Mouse (Mus musculus): Measurements from ENCODE around the gene Ppig. TPM values are rescaled to one million over a fixed set of nuclear protein-coding genes. Genes with fewer than 3 reads are reported as not detected.

The Ppig gene
- total RNA-seq, 2 experiments from 2014 or later = 66.3 to 66.9 TPM

- DNase-seq (ENCODE audit: low spot score in 2 of 2) = no peak
Observed at GRCm38 (mm10) chr2:69760980-69761379, 38.6 kb downstream of the Ppig start.

GRCm38 (mm10) chr2:69763340-69763739, 41.0 kb downstream of the Ppig start:
- DNase-seq (ENCODE audit: low spot score in 2 of 2) = no peak

- no peak for DNase-seq (ENCODE audit: low spot score in 2 of 2)
Observed at GRCm38 (mm10) chr2:69764716-69765115, 42.4 kb downstream of the Ppig start.

GRCm38 (mm10) chr2:69773331-69773730, 51.0 kb downstream of the Ppig start:
- peak; percentile 18 to 41 for DNase-seq (ENCODE audit: low spot score in 2 of 2)

GRCm38 (mm10) chr2:69777985-69778835, 55.9 kb downstream of the Ppig start:
- DNase-seq (ENCODE audit: low spot score in 2 of 2) = peak in 1 of 2 experiments; percentile 36

GRCm38 (mm10) chr2:69778836-69779177, 56.5 kb downstream of the Ppig start:
- DNase-seq (ENCODE audit: low spot score in 2 of 2) = peak in 1 of 2 experiments; percentile 22

GRCm38 (mm10) chr2:69788974-69789373, 66.6 kb downstream of the Ppig start:
- no peak for DNase-seq (ENCODE audit: low spot score in 2 of 2)

- peak; percentile 98 to 99 for DNase-seq (ENCODE audit: low spot score in 2 of 2)
Observed at GRCm38 (mm10) chr2:69789429-69790069, 67.2 kb downstream of the Ppig start, which contains the start of the genes Ccdc173 and Phospho2. TSS of gene Ccdc173 (minus strand) at chr2:69789575. TSS of gene Phospho2 (plus strand) at chr2:69789623.

- DNase-seq (ENCODE audit: low spot score in 2 of 2) = peak; percentile 76 to 93
Observed at GRCm38 (mm10) chr2:69790285-69790684, 67.9 kb downstream of the Ppig start.

GRCm38 (mm10) chr2:69790722-69791121, 68.4 kb downstream of the Ppig start:
- DNase-seq (ENCODE audit: low spot score in 2 of 2) = no peak

GRCm38 (mm10) chr2:69802911-69803312, 80.6 kb downstream of the Ppig start:
- peak in 1 of 2 experiments; percentile 57 for DNase-seq (ENCODE audit: low spot score in 2 of 2)

Other genes starting within 250 kb of the Ppig start
- under 1 TPM; 0.53 to 0.59 TPM for gene Lrp2, start 136.5 kb upstream of the Ppig start, total RNA-seq (2021)
- 10 to 100 TPM; 21.8 to 25.0 TPM for gene Bbs5, start 75.4 kb upstream of the Ppig start, total RNA-seq (2021)
- under 1 TPM; 0.25 to 0.47 TPM for gene Klhl41, start 52.4 kb upstream of the Ppig start, total RNA-seq (2021)
- gene Fastkd1, start 9.0 kb upstream of the Ppig start, total RNA-seq (2021) = 10 to 100 TPM; 16.9 to 17.3 TPM
- gene Ccdc173, start 67.0 kb downstream of the Ppig start, total RNA-seq (2021) = 1 to 10 TPM; 2.2 to 2.7 TPM
- 10 to 100 TPM; 23.9 to 24.3 TPM for gene Phospho2, start 67.1 kb downstream of the Ppig start, total RNA-seq (2021)
- 10 to 100 TPM; 37.7 to 40.9 TPM for gene Klhl23, start 99.4 kb downstream of the Ppig start, total RNA-seq (2021)
- 100 to 1,000 TPM; 119 to 132 TPM for gene Ssb, start 139.0 kb downstream of the Ppig start, total RNA-seq (2021)
- gene Mettl5, start 163.1 kb downstream of the Ppig start, total RNA-seq (2021) = 10 to 100 TPM; 13.8 to 14.8 TPM
- 100 to 1,000 TPM; 106 to 118 TPM for gene Ubr3, start 174.7 kb downstream of the Ppig start, total RNA-seq (2021)